Mouse (Mus musculus): Measurements from ENCODE around the gene Pnliprp2. TPM values are rescaled to one million over a fixed set of nuclear protein-coding genes. Genes with fewer than 3 reads are reported as not detected.

Pnliprp2 gene
- total and polyA plus RNA-seq, 3 experiments, result not detected

Other genes starting within 250 kb of the Pnliprp2 start
- not detected in 2 replicates for gene Ccdc172, start 247.7 kb upstream of the Pnliprp2 start, total RNA-seq (2012; rRNA removed)
- not detected for gene Ccdc172, start 247.7 kb upstream of the Pnliprp2 start, polyA plus RNA-seq (2012; ENCODE audit: insufficient read depth in 1 of 2, insufficient read length in 2 of 2, low read depth in 1 of 2, low replicate concordance in 2 of 2, missing spikeins in 1 of 2)
- not detected in 2 replicates for gene Pnlip, start 107.2 kb upstream of the Pnliprp2 start, total RNA-seq (2012; rRNA removed)
- not detected for gene Pnlip, start 107.2 kb upstream of the Pnliprp2 start, polyA plus RNA-seq (2012; ENCODE audit: insufficient read depth in 1 of 2, insufficient read length in 2 of 2, low read depth in 1 of 2, low replicate concordance in 2 of 2, missing spikeins in 1 of 2)
- gene Pnliprp1, start 30.8 kb upstream of the Pnliprp2 start, total RNA-seq (2012; rRNA removed), result not detected in 2 replicates
- gene Pnliprp1, start 30.8 kb upstream of the Pnliprp2 start, polyA plus RNA-seq (2012; ENCODE audit: insufficient read depth in 1 of 2, insufficient read length in 2 of 2, low read depth in 1 of 2, low replicate concordance in 2 of 2, missing spikeins in 1 of 2), result not detected
- gene 1700019N19Rik, start 34.7 kb downstream of the Pnliprp2 start, total RNA-seq (2012; rRNA removed), result not detected in 2 replicates
- not detected for gene 1700019N19Rik, start 34.7 kb downstream of the Pnliprp2 start, polyA plus RNA-seq (2012; ENCODE audit: insufficient read depth in 1 of 2, insufficient read length in 2 of 2, low read depth in 1 of 2, low replicate concordance in 2 of 2, missing spikeins in 1 of 2)
- gene Eno4, start 183.7 kb downstream of the Pnliprp2 start, total RNA-seq (2012; rRNA removed), result not detected in 2 replicates
- not detected for gene Eno4, start 183.7 kb downstream of the Pnliprp2 start, polyA plus RNA-seq (2012; ENCODE audit: insufficient read depth in 1 of 2, insufficient read length in 2 of 2, low read depth in 1 of 2, low replicate concordance in 2 of 2, missing spikeins in 1 of 2)
- gene Hspa12a, start 183.9 kb downstream of the Pnliprp2 start, total RNA-seq (2012; rRNA removed), result not detected in 2 replicates
- not detected for gene Hspa12a, start 183.9 kb downstream of the Pnliprp2 start, polyA plus RNA-seq (2012; ENCODE audit: insufficient read depth in 1 of 2, insufficient read length in 2 of 2, low read depth in 1 of 2, low replicate concordance in 2 of 2, missing spikeins in 1 of 2)